Mouse (Mus musculus) heart, embryonic 11.5 days (tissue): ENCODE measurements at regions not wholly inside any gene's neighbourhood (a gene's known extent, or its start where the extent isn't known, plus 50 kb on each side); places are given as distances from the start of the nearest gene placed in this dataset.

ENCODE experiments used
- ATAC-seq: fragments of 200-750 bp; cut with Nextera tagmentation; replicated peaks from 2 replicates; pipeline ENCODE4 v1.8.0; 2017; ENCODE audit warnings: moderate library complexity; ENCODE audit not compliant: insufficient number of reproducible peaks, low FRiP score, low TSS enrichment
- H3K27ac ChIP-seq: fragments of 300-500 bp; sonication (generic); 2 replicates; pipeline ENCODE4 v1.5.1; 2014; ENCODE audit warnings: mild to moderate bottlenecking, low read depth, low read length
- H3K27me3 ChIP-seq: fragments of 300-500 bp; sonication (generic); 2 replicates; pipeline ENCODE4 v1.6.1; 2014; ENCODE audit warnings: mild to moderate bottlenecking, low read length, mixed read lengths; ENCODE audit not compliant: control insufficient read depth, insufficient read depth
- H3K36me3 ChIP-seq: fragments of 300-500 bp; sonication (generic); 2 replicates; pipeline ENCODE4 v1.6.1; 2014; ENCODE audit warnings: mild to moderate bottlenecking, low read length, moderate library complexity, mixed read lengths; ENCODE audit not compliant: control insufficient read depth, insufficient read depth
- H3K4me1 ChIP-seq: fragments of 300-500 bp; sonication (generic); 2 replicates; pipeline ENCODE4 v1.6.1; 2014; ENCODE audit warnings: low read length; ENCODE audit not compliant: control insufficient read depth, insufficient read depth
- H3K4me2 ChIP-seq: fragments of 300-500 bp; sonication (generic); 2 replicates; pipeline ENCODE4 v1.6.1; 2014; ENCODE audit warnings: mild to moderate bottlenecking, moderate library complexity
- H3K4me3 ChIP-seq: fragments of 300-500 bp; sonication (generic); 2 replicates; pipeline ENCODE4 v1.5.1; 2014; ENCODE audit warnings: low read depth, low read length
- H3K9ac ChIP-seq: fragments of 300-500 bp; sonication (generic); 2 replicates; pipeline ENCODE4 v1.6.1; 2014; ENCODE audit warnings: mild to moderate bottlenecking, low read depth, low read length, moderate library complexity
- H3K9me3 ChIP-seq: fragments of 300-500 bp; sonication (generic); replicated peaks from 2 replicates; pipeline ENCODE4 v1.6.1; 2016; ENCODE audit warnings: low read length; ENCODE audit not compliant: control insufficient read depth
- WGBS: fragments of 180-500 bp; shearing (Covaris S2); extraction: QIAGEN DNeasy Blood & Tissue Kit; methylation state at CpG from one replicate; pipeline ENCODE4 v1.1.7; 2014; ENCODE audit not compliant: insufficient replicate concordance; 5-methylcytosine and 5-hydroxymethylcytosine counted together

DNA sequence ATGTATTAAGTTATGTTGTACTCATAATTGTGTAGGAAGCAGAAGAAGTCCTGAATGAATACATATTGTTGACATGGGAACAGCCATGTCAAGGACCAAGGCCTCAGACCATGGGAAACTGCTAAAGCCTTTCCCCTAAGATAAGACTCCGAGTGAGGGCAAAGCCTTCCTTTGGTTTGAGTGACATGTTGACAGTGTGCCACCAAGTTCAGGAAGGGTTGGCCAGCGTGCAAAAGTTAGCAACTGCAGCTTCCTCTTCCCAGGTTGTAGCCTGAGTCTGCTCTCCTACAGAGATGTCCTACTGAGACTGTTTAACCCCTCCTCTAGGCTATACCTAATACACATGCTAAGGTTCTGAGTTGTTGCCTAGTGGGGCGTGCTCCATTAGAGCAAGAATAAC is 334.5 kb downstream of the Wdr20rt start:
- 52% methylated on average over 3 of the region's 3 CpGs for WGBS
- Histone ChIP-seq H3K36me3 (no peaks in the 10 kb centered on the region), H3K27ac (no peak overlapping the region), H3K4me1 (no peaks in the 10 kb centered on the region), H3K9me3 (no peaks in the 10 kb centered on the region), H3K27me3 (no peaks in the 10 kb centered on the region), H3K4me3 (no peak overlapping the region), H3K9ac (no peak overlapping the region), H3K4me2 (no peak overlapping the region)
- ATAC-seq, result no peak

- H3K4me2 ChIP-seq, result no peak overlapping the region
- no peaks in the 10 kb centered on the region for H3K36me3 ChIP-seq
- H3K4me3 ChIP-seq, result no peak overlapping the region
- H3K4me1 ChIP-seq, result no peaks in the 10 kb centered on the region
- H3K27ac ChIP-seq, result no peak overlapping the region
- no peak for ATAC-seq
- WGBS, result 97% methylated on average over 1 of the region's 1 CpGs
- H3K27me3 ChIP-seq, result no peaks in the 10 kb centered on the region
- H3K9ac ChIP-seq, result no peak overlapping the region
- H3K9me3 ChIP-seq, result no peaks in the 10 kb centered on the region
Observed at GRCm38 (mm10) chr12:65571633-65572032, 346.3 kb downstream of the Wdr20rt start.

GRCm38 (mm10) chr12:65593559-65593958 is 368.2 kb downstream of the Wdr20rt start:
- no peaks in the 10 kb centered on the region for H3K4me1 ChIP-seq
- no peaks in the 10 kb centered on the region for H3K36me3 ChIP-seq
- no peaks in the 10 kb centered on the region for H3K9me3 ChIP-seq
- no peaks in the 10 kb centered on the region for H3K27me3 ChIP-seq
- no peak overlapping the region for H3K4me2 ChIP-seq
- 85% methylated on average over 1 of the region's 1 CpGs for WGBS
- no peak overlapping the region for H3K27ac ChIP-seq
- no peak for ATAC-seq
- H3K9ac ChIP-seq, result no peak overlapping the region
- H3K4me3 ChIP-seq, result no peak overlapping the region

GRCm38 (mm10) chr12:65594075-65594474 is 368.8 kb downstream of the Wdr20rt start:
- WGBS, result 69% methylated on average over 3 of the region's 3 CpGs
- Histone ChIP-seq H3K9me3 (no peaks in the 10 kb centered on the region), H3K27ac (no peak overlapping the region), H3K27me3 (no peaks in the 10 kb centered on the region), H3K9ac (no peak overlapping the region), H3K4me2 (no peak overlapping the region), H3K36me3 (no peaks in the 10 kb centered on the region), H3K4me1 (no peaks in the 10 kb centered on the region), H3K4me3 (no peak overlapping the region)
- ATAC-seq, result no peak

- Histone ChIP-seq H3K4me2 (no peak overlapping the region), H3K27ac (no peak overlapping the region), H3K9me3 (no peaks in the 10 kb centered on the region), H3K27me3 (no peaks in the 10 kb centered on the region), H3K4me3 (no peak overlapping the region), H3K36me3 (no peaks in the 10 kb centered on the region), H3K4me1 (no peaks in the 10 kb centered on the region), H3K9ac (no peak overlapping the region)
- WGBS, result 75% methylated on average over 1 of the region's 1 CpGs
- ATAC-seq, result no peak
Observed at GRCm38 (mm10) chr12:65644232-65644631, 418.9 kb downstream of the Wdr20rt start.

DNA sequence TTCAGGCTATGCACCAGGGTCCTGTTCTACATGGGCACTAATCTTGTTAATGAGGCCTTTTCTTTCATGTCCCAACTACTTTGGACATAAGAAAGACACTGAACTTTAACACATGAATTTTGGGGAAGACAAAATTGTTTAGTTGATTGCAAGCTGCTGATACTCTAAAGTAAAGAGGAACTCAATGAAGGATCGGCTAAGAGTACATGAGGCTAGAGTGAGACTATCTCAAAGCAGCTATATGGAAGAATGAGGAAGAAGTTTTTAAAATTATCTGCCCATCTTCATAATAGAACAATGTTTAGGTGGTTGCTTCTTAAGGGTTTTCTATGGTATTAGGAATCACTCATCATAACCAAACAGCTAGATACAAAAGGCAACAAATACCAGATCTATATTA is 431.5 kb downstream of the Wdr20rt start:
- Histone ChIP-seq H3K4me3 (no peak overlapping the region), H3K4me1 (no peaks in the 10 kb centered on the region), H3K9me3 (no peaks in the 10 kb centered on the region), H3K27ac (no peak overlapping the region), H3K27me3 (no peaks in the 10 kb centered on the region), H3K4me2 (no peak overlapping the region), H3K9ac (no peak overlapping the region), H3K36me3 (no peaks in the 10 kb centered on the region)
- 85% methylated on average over 1 of the region's 1 CpGs for WGBS
- ATAC-seq, result no peak

- Histone ChIP-seq H3K4me2 (no peak overlapping the region), H3K27ac (no peak overlapping the region), H3K9ac (no peak overlapping the region), H3K36me3 (no peaks in the 10 kb centered on the region), H3K9me3 (no peaks in the 10 kb centered on the region), H3K4me1 (no peaks in the 10 kb centered on the region), H3K4me3 (no peak overlapping the region), H3K27me3 (no peaks in the 10 kb centered on the region)
- WGBS, result 65% methylated on average over 1 of the region's 1 CpGs
- ATAC-seq, result no peak
Observed at GRCm38 (mm10) chr12:65671673-65672072, 446.4 kb downstream of the Wdr20rt start.

DNA sequence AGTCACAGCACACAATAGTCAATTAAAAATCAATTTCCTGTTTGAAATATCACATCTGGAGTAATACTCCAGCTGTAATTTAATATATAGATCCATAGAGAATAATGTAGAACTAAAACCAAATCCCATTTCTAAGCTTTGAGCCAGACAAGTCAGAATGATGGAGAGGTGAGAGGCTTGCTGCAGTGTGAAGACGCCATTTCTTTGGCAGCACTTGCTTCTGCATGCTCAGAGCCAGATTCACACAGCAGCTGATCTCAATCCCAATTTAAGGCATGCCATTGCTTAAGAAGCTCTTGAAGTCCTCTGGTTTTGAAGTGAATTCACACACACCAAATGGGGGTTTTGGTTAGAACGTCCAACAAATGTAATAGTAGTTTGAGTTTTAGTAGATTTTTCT is 447.9 kb downstream of the Wdr20rt start:
- WGBS, result 80% methylated on average over 2 of the region's 2 CpGs
- no peaks in the 10 kb centered on the region for H3K4me1 ChIP-seq
- no peaks in the 10 kb centered on the region for H3K9me3 ChIP-seq
- no peak overlapping the region for H3K27ac ChIP-seq
- H3K4me2 ChIP-seq, result no peak overlapping the region
- no peak overlapping the region for H3K4me3 ChIP-seq
- no peak for ATAC-seq
- no peaks in the 10 kb centered on the region for H3K36me3 ChIP-seq
- no peaks in the 10 kb centered on the region for H3K27me3 ChIP-seq
- no peak overlapping the region for H3K9ac ChIP-seq

- H3K4me1 ChIP-seq, result no peaks in the 10 kb centered on the region
- no peak overlapping the region for H3K27ac ChIP-seq
- no peaks in the 10 kb centered on the region for H3K36me3 ChIP-seq
- no peak overlapping the region for H3K9ac ChIP-seq
- H3K4me2 ChIP-seq, result no peak overlapping the region
- H3K9me3 ChIP-seq, result no peaks in the 10 kb centered on the region
- H3K4me3 ChIP-seq, result no peak overlapping the region
- whole genome bisulfite sequencing, result 78% methylated on average over 1 of the region's 1 CpGs
- no peaks in the 10 kb centered on the region for H3K27me3 ChIP-seq
- ATAC-seq, result no peak
Observed at GRCm38 (mm10) chr12:65674916-65675660, 449.8 kb downstream of the Wdr20rt start.
